Mouse (Mus musculus) neural tube, embryonic 11.5 days (tissue): ENCODE data around the gene Eloa. TPM values are rescaled to one million over a fixed set of nuclear protein-coding genes. Genes with fewer than 3 reads are reported as not detected.

Source experiments
- ATAC-seq: fragments of 200-750 bp; cut with Nextera tagmentation; 2 replicates; pipeline ENCODE4 v1.8.0; 2017; ENCODE audit warnings: moderate number of reproducible peaks, mild to moderate bottlenecking, moderate TSS enrichment, moderate library complexity; ENCODE audit not compliant: insufficient read depth, low FRiP score, low TSS enrichment
- DNase-seq: peaks from one replicate; pipeline ENCODE4 v3.0.0-alpha.2; 2015; ENCODE audit warnings: low spot score
- H3K27ac ChIP-seq: fragments of 300-500 bp; sonication (generic); 2 replicates; pipeline ENCODE4 v1.5.1; 2014; ENCODE audit warnings: low read depth, mild to moderate bottlenecking, low read length
- H3K27me3 ChIP-seq: fragments of 300-500 bp; sonication (generic); 2 replicates; pipeline ENCODE4 v1.6.1; 2014; ENCODE audit warnings: mild to moderate bottlenecking, low read length, mixed read lengths; ENCODE audit not compliant: control insufficient read depth, insufficient read depth
- H3K36me3 ChIP-seq: fragments of 300-500 bp; sonication (generic); 2 replicates; pipeline ENCODE4 v1.6.1; 2014; ENCODE audit warnings: mild to moderate bottlenecking, low read length, moderate library complexity, mixed read lengths; ENCODE audit not compliant: control insufficient read depth, insufficient read depth
- H3K4me1 ChIP-seq: fragments of 300-500 bp; sonication (generic); 2 replicates; pipeline ENCODE4 v1.6.1; 2014; ENCODE audit warnings: low read length, mixed read lengths; ENCODE audit not compliant: control insufficient read depth, insufficient read depth
- H3K4me2 ChIP-seq: fragments of 300-500 bp; sonication (generic); 2 replicates; pipeline ENCODE4 v1.6.1; 2014; ENCODE audit warnings: low read depth, mild to moderate bottlenecking, moderate library complexity
- H3K4me3 ChIP-seq: fragments of 300-500 bp; sonication (generic); 2 replicates; pipeline ENCODE4 v1.5.1; 2014; ENCODE audit warnings: low read depth, low read length
- H3K9ac ChIP-seq: fragments of 300-500 bp; sonication (generic); 2 replicates; pipeline ENCODE4 v1.6.1; 2014; ENCODE audit warnings: mild to moderate bottlenecking, low read length
- H3K9me3 ChIP-seq: fragments of 300-500 bp; sonication (generic); 2 replicates; pipeline ENCODE4 v1.6.1; 2016; ENCODE audit warnings: low read length; ENCODE audit not compliant: control insufficient read depth
- WGBS: fragments of 180-500 bp; shearing (Covaris S2); extraction: QIAGEN DNeasy Blood & Tissue Kit; methylation state at CpG from one replicate; pipeline ENCODE4 v1.1.7; 2014; 5-methylcytosine and 5-hydroxymethylcytosine counted together
- polyA plus RNA-seq: library from polyadenylated mRNA; unstranded; fragments of >200 nt; fragmentation: Nextera tagmentation; extraction: Ambion mirVana; gene quantifications from 2 replicates; pipeline ENCODE4 v1.2.1, GENCODE M21; 2014

Eloa gene
- polyA plus RNA-seq, 1 experiment from 2014 or later, result 45.2 TPM

DNA sequence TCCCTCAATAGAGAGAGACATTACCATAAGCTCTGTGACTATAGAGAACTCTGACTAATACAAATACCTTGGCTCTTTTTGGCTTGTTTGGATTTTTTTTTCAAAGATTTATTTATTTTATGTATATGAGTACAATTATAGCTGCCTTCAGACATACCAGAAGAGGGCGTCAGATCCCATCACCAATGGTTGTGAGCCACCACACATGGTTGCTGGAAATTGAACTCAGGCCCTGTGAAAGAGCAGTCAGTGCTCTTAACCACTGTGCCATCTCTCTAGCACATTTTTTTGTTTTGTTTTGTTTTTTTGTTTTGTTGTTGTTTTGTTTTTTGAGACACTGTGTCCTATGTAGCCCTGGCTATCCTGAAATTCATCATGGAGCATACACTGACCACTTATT lies 3.8 kb upstream of the Eloa start:
- H3K27me3 ChIP-seq, result no peaks in the 10 kb centered on the region
- H3K9ac ChIP-seq, result no peak overlapping the region
- no peaks in the 10 kb centered on the region for H3K36me3 ChIP-seq
- DNase-seq, result no peak
- ATAC-seq, result no peak
- peaks cover 2% of the 10 kb centered on the region; the same call in 1 of the 2 replicates for H3K4me1 ChIP-seq
- H3K9me3 ChIP-seq, result no peaks in the 10 kb centered on the region
- no peak overlapping the region for H3K27ac ChIP-seq
- no peak overlapping the region for H3K4me2 ChIP-seq
- 78% methylated on average over 1 of the region's 1 CpGs for WGBS
- H3K4me3 ChIP-seq, result no peak overlapping the region

DNA sequence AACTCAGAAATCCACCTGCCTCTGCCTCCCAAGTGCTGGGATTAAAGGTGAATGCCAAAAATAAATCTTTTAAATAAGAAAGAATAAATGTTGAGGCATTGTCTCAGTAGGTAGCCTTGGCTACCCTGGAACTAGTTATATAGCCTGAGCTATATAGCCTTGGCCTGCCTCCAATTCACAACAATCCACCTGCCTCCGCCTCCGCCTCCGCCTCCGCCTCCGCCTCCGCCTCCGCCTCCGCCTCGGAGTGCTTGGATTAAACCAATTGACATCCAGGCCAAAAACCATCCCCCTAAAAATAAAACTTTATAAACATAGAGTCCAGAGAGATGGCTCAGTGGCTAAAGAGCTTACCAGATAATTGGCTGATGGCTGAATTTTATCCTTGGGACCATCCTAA lies 1.4 kb upstream of the Eloa start:
- Histone ChIP-seq H3K4me3 (no peak overlapping the region), H3K27ac (no peak overlapping the region), H3K9ac (no peak overlapping the region), H3K27me3 (no peaks in the 10 kb centered on the region), H3K9me3 (no peaks in the 10 kb centered on the region), H3K4me2 (no peak overlapping the region), H3K4me1 (peaks cover 3% of the 10 kb centered on the region; the same call in 1 of the 2 replicates), H3K36me3 (no peaks in the 10 kb centered on the region; the same call in 1 of the 2 replicates)
- WGBS, result 97% methylated on average over 9 of the region's 9 CpGs
- ATAC-seq (no peak), DNase-seq (no peak)

DNA sequence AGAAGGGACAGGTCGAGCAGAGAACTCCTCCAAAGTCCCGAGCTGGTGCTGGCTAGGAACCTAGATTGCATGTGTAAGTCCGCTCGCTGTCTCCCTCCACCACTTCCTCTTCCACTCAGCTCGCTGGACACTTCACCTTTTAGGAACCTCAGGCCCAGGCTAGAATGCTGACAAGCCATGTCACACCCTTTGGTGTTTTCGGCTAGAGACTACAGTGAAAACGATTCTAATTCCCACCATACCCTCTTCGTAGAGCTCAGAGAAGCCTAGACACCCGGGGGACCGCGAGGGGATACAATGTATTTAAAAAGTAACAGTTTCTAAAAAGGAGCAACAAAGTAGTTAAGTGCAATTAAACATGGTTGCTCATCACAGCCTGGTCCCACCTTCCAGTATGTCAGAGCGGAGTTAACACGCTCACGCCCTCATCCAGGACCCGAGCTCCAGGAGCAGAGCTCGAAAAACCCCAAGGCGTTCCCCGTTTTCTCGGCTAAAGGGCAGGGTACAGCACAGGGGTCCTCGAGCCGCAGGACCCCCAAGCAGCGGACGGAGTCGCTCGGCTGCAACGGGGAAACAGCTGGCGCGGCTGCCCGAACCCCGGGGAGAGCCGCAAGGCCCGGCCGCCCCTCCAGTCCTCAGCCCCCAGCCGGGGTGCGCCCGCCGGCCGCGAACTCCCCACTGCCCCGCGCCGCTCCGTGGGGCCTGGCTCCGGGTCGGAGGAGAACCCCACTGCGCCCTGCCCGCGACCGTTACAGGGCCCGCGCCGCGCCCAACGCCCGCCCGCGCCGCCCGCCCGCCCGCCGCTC lies 617 bp downstream of the Eloa start:
- ATAC-seq, result peak; percentile 67
- Histone ChIP-seq H3K4me3 (peak overlapping the region; percentile 100), H3K9me3 (no peaks in the 10 kb centered on the region), H3K27ac (peak overlapping the region; percentile 79), H3K4me1 (peaks cover 3% of the 10 kb centered on the region; the same call in 1 of the 2 replicates), H3K9ac (peak overlapping the region; percentile 94), H3K4me2 (peak overlapping the region; percentile 65), H3K36me3 (no peaks in the 10 kb centered on the region; the same call in 1 of the 2 replicates), H3K27me3 (no peaks in the 10 kb centered on the region)
- peak; percentile 25 for DNase-seq
- WGBS, result 2% methylated on average over 39 of the region's 62 CpGs

DNA sequence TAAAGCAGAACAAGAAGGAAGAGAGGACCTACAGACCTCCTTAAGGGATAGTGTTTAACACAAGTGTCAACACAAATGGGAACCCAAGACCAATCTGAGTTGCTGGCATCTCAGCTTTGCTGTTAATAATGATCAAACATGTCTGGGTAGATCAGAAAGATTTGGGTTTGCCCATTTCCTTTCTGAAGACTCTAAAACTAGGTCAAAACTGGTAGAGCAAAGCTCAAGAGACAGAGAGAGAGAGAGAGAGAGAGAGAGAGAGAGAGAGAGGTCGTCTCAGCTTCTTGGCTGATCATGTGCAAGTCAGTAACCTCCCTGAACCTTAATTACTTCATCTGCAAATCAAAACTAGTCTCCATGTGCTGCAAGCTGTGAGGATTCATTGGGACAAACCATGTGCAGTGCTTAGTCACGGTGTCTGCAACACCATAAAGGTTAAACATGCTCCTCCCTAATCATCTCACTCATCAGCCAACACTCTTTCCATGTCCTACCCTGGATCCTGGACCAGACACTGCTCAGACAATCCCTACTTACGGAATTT lies 5.4 kb downstream of the Eloa start:
- no peak for DNase-seq
- Histone ChIP-seq H3K4me2 (no peak overlapping the region), H3K9ac (no peak overlapping the region), H3K27me3 (no peaks in the 10 kb centered on the region), H3K36me3 (peaks cover 7% of the 10 kb centered on the region), H3K27ac (no peak overlapping the region), H3K9me3 (no peaks in the 10 kb centered on the region), H3K4me3 (no peak overlapping the region), H3K4me1 (peaks cover 3% of the 10 kb centered on the region; the same call in 1 of the 2 replicates)
- no peak for ATAC-seq
- 86% methylated on average over 3 of the region's 3 CpGs for WGBS

DNA sequence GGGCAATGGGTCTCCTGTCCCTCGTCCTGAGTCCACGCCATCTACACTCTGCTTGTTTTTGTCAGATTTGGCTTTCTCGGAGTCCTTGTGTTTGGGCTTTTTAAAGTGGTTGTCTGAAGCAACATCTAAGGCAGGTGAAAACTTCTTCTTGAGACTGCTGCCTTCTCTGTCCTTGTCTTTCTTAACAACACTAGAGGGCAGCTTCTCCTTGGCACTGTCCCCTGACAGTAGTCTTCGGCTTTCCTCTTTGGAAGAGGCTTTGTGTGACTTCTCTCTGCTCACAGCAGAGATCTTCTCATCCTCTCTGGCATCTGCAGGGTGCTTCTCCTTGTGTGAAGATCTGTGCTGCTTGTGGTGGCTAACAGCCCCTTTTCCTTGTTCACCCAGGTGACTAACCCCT lies 11.0 kb downstream of the Eloa start:
- H3K4me3 ChIP-seq, result no peak overlapping the region
- no peaks in the 10 kb centered on the region for H3K27me3 ChIP-seq
- DNase-seq (no peak), ATAC-seq (no peak)
- H3K27ac ChIP-seq, result no peak overlapping the region
- H3K4me1 ChIP-seq, result no peaks in the 10 kb centered on the region
- WGBS, result 95% methylated on average over 4 of the region's 4 CpGs
- peaks cover 33% of the 10 kb centered on the region for H3K36me3 ChIP-seq
- no peak overlapping the region for H3K9ac ChIP-seq
- no peak overlapping the region for H3K4me2 ChIP-seq
- no peaks in the 10 kb centered on the region for H3K9me3 ChIP-seq

DNA sequence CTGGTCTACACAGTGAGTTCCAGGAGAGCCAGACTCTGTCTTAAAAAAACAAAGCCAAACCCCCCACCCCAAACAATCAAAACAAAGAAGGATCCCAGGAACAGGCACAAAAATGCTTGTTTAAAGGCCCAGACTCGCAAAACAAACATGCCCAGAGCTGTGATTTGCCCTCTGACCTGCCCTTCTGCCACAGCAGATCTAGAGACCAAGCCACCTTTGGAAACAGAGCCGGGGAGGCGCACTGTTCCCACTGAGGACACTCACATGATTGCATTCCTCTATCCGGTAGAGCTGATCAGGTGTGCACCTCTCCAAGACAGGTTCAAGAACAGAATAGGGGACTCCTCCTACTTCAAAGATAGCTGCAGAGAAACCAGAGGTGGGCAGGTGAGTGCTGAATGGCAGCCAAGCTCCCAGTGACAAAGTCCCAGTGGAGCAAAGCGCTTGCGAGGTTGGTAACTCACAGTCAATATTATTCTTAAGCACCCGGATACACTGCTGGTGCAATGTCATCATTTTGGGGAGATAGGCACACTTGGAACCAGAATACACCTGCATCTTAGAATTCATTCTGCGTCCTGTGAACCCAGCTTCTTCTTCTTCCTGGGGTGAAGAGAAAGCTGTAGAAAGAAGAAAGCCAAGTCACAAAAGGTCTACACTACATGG lies 12.6 kb downstream of the Eloa start:
- no peak for DNase-seq
- no peaks in the 10 kb centered on the region for H3K4me1 ChIP-seq
- WGBS, result 84% methylated on average over 8 of the region's 8 CpGs
- no peak for ATAC-seq
- no peaks in the 10 kb centered on the region for H3K9me3 ChIP-seq
- no peak overlapping the region for H3K4me3 ChIP-seq
- H3K36me3 ChIP-seq, result peaks cover 40% of the 10 kb centered on the region
- H3K4me2 ChIP-seq, result no peak overlapping the region
- H3K27ac ChIP-seq, result no peak overlapping the region
- H3K27me3 ChIP-seq, result no peaks in the 10 kb centered on the region
- H3K9ac ChIP-seq, result no peak overlapping the region

DNA sequence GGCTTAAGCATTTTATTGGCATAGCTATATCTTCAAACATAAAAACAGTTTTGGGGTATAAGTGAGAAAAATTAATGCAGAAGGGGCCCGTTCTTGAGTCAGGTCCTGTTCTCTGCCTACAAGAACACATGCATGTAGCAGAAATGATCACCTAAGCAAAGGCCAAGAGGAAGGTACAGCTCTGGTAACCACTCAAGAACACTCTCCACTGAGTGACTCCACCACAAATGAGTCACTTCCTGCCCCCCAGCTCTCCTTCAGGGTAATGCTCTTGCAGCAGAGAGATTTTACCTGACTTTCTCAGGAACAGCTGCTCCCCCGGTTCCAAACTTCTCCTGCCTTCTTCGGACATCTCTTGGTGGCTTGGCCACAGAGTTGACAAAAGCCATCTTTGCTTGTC lies 14.7 kb downstream of the Eloa start:
- no peaks in the 10 kb centered on the region for H3K4me1 ChIP-seq
- H3K36me3 ChIP-seq, result peaks cover 41% of the 10 kb centered on the region
- no peak overlapping the region for H3K4me3 ChIP-seq
- H3K4me2 ChIP-seq, result no peak overlapping the region
- ATAC-seq, result no peak
- no peak overlapping the region for H3K27ac ChIP-seq
- H3K27me3 ChIP-seq, result no peaks in the 10 kb centered on the region
- 93% methylated on average over 3 of the region's 3 CpGs for WGBS
- no peak for DNase-seq
- no peak overlapping the region for H3K9ac ChIP-seq
- no peaks in the 10 kb centered on the region for H3K9me3 ChIP-seq

DNA sequence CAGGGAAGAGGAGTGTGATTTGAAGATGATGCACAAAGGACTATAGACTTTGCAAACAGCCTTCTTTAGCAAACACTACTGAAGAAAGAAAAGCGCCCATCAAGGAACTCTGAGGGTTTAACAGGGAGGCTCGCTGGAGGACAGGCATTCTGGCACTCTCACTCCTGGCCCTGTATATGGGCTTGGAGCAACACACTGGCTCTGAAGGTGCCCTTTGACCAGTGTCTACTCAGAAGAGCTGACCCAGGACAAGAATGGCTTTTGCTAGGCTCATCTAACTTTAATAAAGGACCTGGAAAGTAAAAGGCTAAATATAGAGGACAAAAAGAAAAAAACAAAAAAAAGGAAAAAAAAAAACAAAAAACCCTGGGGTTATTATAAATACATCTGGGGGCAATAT lies 16.6 kb downstream of the Eloa start:
- no peaks in the 10 kb centered on the region for H3K4me1 ChIP-seq
- H3K4me2 ChIP-seq, result no peak overlapping the region
- no peak for ATAC-seq
- no peak overlapping the region for H3K4me3 ChIP-seq
- WGBS, result 80% methylated on average over 2 of the region's 2 CpGs
- no peak for DNase-seq
- H3K27ac ChIP-seq, result no peak overlapping the region
- no peak overlapping the region for H3K9ac ChIP-seq
- H3K27me3 ChIP-seq, result no peaks in the 10 kb centered on the region
- H3K9me3 ChIP-seq, result no peaks in the 10 kb centered on the region
- H3K36me3 ChIP-seq, result peaks cover 28% of the 10 kb centered on the region
